Mouse (Mus musculus): Measurements from ENCODE around the gene AC124502.3. TPM values are rescaled to one million over a fixed set of nuclear protein-coding genes. Genes with fewer than 3 reads are reported as not detected.

Gene AC124502.3
- 2.1 and 2.9 TPM in 2 replicates for polyA plus RNA-seq (2015; fragmentation: Nextera tagmentation; extraction: Ambion mirVana)

GRCm38 (mm10) chr19:5038709-5039156 lies at the start of gene AC124502.3, which contains the start of gene B4gat1:
Gene AC124502.3 (plus strand): TSS chr19:5038891.
Gene B4gat1 (plus strand): TSS chr19:5038826.
- ATAC-seq, result peak; percentile 95
- H3K4me2 ChIP-seq (ENCODE audit: low read length), result peak within 1 kb of the TSS; percentile 83
- no peaks in the 10 kb centered on the region for H3K27me3 ChIP-seq (replicated peaks; ENCODE audit: control insufficient read depth, insufficient read depth, low read length)
- H3K27ac ChIP-seq (ENCODE audit: low read length), result peak within 1 kb of the TSS; percentile 77
- peak within 1 kb of the TSS; percentile 85 for H3K9ac ChIP-seq (replicated peaks; ENCODE audit: low read depth, low read length)
- WGBS, result under 1% methylated on average over 41 of the region's 44 CpGs
- no peaks in the 10 kb centered on the region for H3K9me3 ChIP-seq (ENCODE audit: control insufficient read depth, low read length)
- H3K4me1 ChIP-seq (replicated peaks; ENCODE audit: control insufficient read depth, insufficient read depth, low read length), result peaks cover 36% of the 10 kb centered on the region
- H3K4me3 ChIP-seq (replicated peaks; ENCODE audit: low read length), result peak within 1 kb of the TSS; percentile 84
- 0 out of 2 replicates have a peak, but pooled peaks cover 2% of the 10 kb centered on the region for H3K36me3 ChIP-seq (ENCODE audit: control insufficient read depth, insufficient read depth)

- WGBS, result 4% methylated on average over 13 of the region's 13 CpGs
- ATAC-seq, result no peak
- Histone ChIP-seq H3K36me3 (ENCODE audit: control insufficient read depth, insufficient read depth) (no peaks in the 10 kb centered on the region), H3K4me3 (replicated peaks; ENCODE audit: low read length) (peak overlapping the region; percentile 57), H3K9ac (replicated peaks; ENCODE audit: low read depth, low read length) (peak overlapping the region; percentile 71), H3K27me3 (replicated peaks; ENCODE audit: control insufficient read depth, insufficient read depth, low read length) (peaks cover 46% of the 10 kb centered on the region), H3K9me3 (ENCODE audit: control insufficient read depth, low read length) (no peaks in the 10 kb centered on the region), H3K4me1 (replicated peaks; ENCODE audit: control insufficient read depth, insufficient read depth, low read length) (peaks cover 37% of the 10 kb centered on the region), H3K4me2 (ENCODE audit: low read length) (peak overlapping the region; percentile 90), H3K27ac (ENCODE audit: low read length) (no peak overlapping the region)
Measured at GRCm38 (mm10) chr19:4989013-4989412, 49.7 kb upstream of the AC124502.3 start.

- Histone ChIP-seq H3K36me3 (ENCODE audit: control insufficient read depth, insufficient read depth) (no peaks in the 10 kb centered on the region), H3K27ac (ENCODE audit: low read length) (peak overlapping the region; percentile 72), H3K4me1 (replicated peaks; ENCODE audit: control insufficient read depth, insufficient read depth, low read length) (peaks cover 37% of the 10 kb centered on the region), H3K4me2 (ENCODE audit: low read length) (peak overlapping the region; percentile 90), H3K9me3 (ENCODE audit: control insufficient read depth, low read length) (no peaks in the 10 kb centered on the region), H3K4me3 (replicated peaks; ENCODE audit: low read length) (peak overlapping the region; percentile 57), H3K9ac (replicated peaks; ENCODE audit: low read depth, low read length) (peak overlapping the region; percentile 71), H3K27me3 (replicated peaks; ENCODE audit: control insufficient read depth, insufficient read depth, low read length) (peaks cover 40% of the 10 kb centered on the region; the same call in 1 of the 2 replicates)
- 13% methylated on average over 40 of the region's 47 CpGs for WGBS
- ATAC-seq, result peak; percentile 73
Measured at GRCm38 (mm10) chr19:4989434-4990255, 49.0 kb upstream of the AC124502.3 start.

GRCm38 (mm10) chr19:4990256-4990625 lies 48.5 kb upstream of the AC124502.3 start, which contains the start of gene Npas4:
Gene Npas4 (minus strand): TSS chr19:4990316.
- Histone ChIP-seq H3K4me1 (replicated peaks; ENCODE audit: control insufficient read depth, insufficient read depth, low read length) (peaks cover 37% of the 10 kb centered on the region), H3K9me3 (ENCODE audit: control insufficient read depth, low read length) (no peaks in the 10 kb centered on the region), H3K4me3 (replicated peaks; ENCODE audit: low read length) (peak within 1 kb of the TSS; percentile 57), H3K4me2 (ENCODE audit: low read length) (peak within 1 kb of the TSS; percentile 90), H3K36me3 (ENCODE audit: control insufficient read depth, insufficient read depth) (no peaks in the 10 kb centered on the region), H3K9ac (replicated peaks; ENCODE audit: low read depth, low read length) (peak within 1 kb of the TSS; percentile 71), H3K27me3 (replicated peaks; ENCODE audit: control insufficient read depth, insufficient read depth, low read length) (peaks cover 34% of the 10 kb centered on the region; the same call in 1 of the 2 replicates), H3K27ac (ENCODE audit: low read length) (peak within 1 kb of the TSS; percentile 72)
- WGBS, result 9% methylated on average over 4 of the region's 4 CpGs
- ATAC-seq, result no peak

- ATAC-seq, result peak; percentile 30
- under 1% methylated on average over 22 of the region's 22 CpGs for WGBS
- peak overlapping the region; percentile 72 for H3K27ac ChIP-seq (ENCODE audit: low read length)
Measured at GRCm38 (mm10) chr19:4990716-4991115, 48.0 kb upstream of the AC124502.3 start.

GRCm38 (mm10) chr19:4992371-4992770 lies 46.3 kb upstream of the AC124502.3 start:
- Histone ChIP-seq H3K27ac (ENCODE audit: low read length) (no peak overlapping the region), H3K4me3 (replicated peaks; ENCODE audit: low read length) (no peak overlapping the region), H3K4me2 (ENCODE audit: low read length) (no peak overlapping the region), H3K27me3 (replicated peaks; ENCODE audit: control insufficient read depth, insufficient read depth, low read length) (peaks cover 24% of the 10 kb centered on the region; the same call in 1 of the 2 replicates), H3K4me1 (replicated peaks; ENCODE audit: control insufficient read depth, insufficient read depth, low read length) (peaks cover 37% of the 10 kb centered on the region), H3K9ac (replicated peaks; ENCODE audit: low read depth, low read length) (no peak overlapping the region), H3K9me3 (ENCODE audit: control insufficient read depth, low read length) (no peaks in the 10 kb centered on the region), H3K36me3 (ENCODE audit: control insufficient read depth, insufficient read depth) (no peaks in the 10 kb centered on the region)
- 17% methylated on average over 8 of the region's 8 CpGs for WGBS
- ATAC-seq, result no peak

More at GRCm38 (mm10) chr19:4990716-4991115, 48.0 kb upstream of the AC124502.3 start:
- 0 out of 2 replicates have a peak overlapping the region, but pooled peaks have one; percentile 22 for H3K9ac ChIP-seq (replicated peaks; ENCODE audit: low read depth, low read length)
- H3K4me1 ChIP-seq (replicated peaks; ENCODE audit: control insufficient read depth, insufficient read depth, low read length), result peaks cover 37% of the 10 kb centered on the region
- H3K27me3 ChIP-seq (replicated peaks; ENCODE audit: control insufficient read depth, insufficient read depth, low read length), result peaks cover 31% of the 10 kb centered on the region; the same call in 1 of the 2 replicates
- H3K36me3 ChIP-seq (ENCODE audit: control insufficient read depth, insufficient read depth), result no peaks in the 10 kb centered on the region
- H3K4me3 ChIP-seq (replicated peaks; ENCODE audit: low read length), result peak overlapping the region; percentile 57
- peak overlapping the region; percentile 90 for H3K4me2 ChIP-seq (ENCODE audit: low read length)
- no peaks in the 10 kb centered on the region for H3K9me3 ChIP-seq (ENCODE audit: control insufficient read depth, low read length)

- Histone ChIP-seq H3K4me2 (ENCODE audit: low read length) (no peak overlapping the region), H3K9ac (replicated peaks; ENCODE audit: low read depth, low read length) (no peak overlapping the region), H3K27me3 (replicated peaks; ENCODE audit: control insufficient read depth, insufficient read depth, low read length) (peaks cover 21% of the 10 kb centered on the region; the same call in 1 of the 2 replicates), H3K27ac (ENCODE audit: low read length) (no peak overlapping the region), H3K9me3 (ENCODE audit: control insufficient read depth, low read length) (no peaks in the 10 kb centered on the region), H3K36me3 (ENCODE audit: control insufficient read depth, insufficient read depth) (no peaks in the 10 kb centered on the region), H3K4me1 (replicated peaks; ENCODE audit: control insufficient read depth, insufficient read depth, low read length) (peaks cover 37% of the 10 kb centered on the region), H3K4me3 (replicated peaks; ENCODE audit: low read length) (no peak overlapping the region)
- 3% methylated on average over 9 of the region's 9 CpGs for WGBS
- ATAC-seq, result peak; percentile 29; the same call in 1 of the 2 replicates
Measured at GRCm38 (mm10) chr19:4992904-4993303, 45.8 kb upstream of the AC124502.3 start.

GRCm38 (mm10) chr19:4994043-4994442 lies 44.6 kb upstream of the AC124502.3 start:
- Histone ChIP-seq H3K4me2 (ENCODE audit: low read length) (no peak overlapping the region; the same call in 1 of the 2 replicates), H3K9me3 (ENCODE audit: control insufficient read depth, low read length) (no peaks in the 10 kb centered on the region), H3K27me3 (replicated peaks; ENCODE audit: control insufficient read depth, insufficient read depth, low read length) (peaks cover 10% of the 10 kb centered on the region; the same call in 1 of the 2 replicates), H3K4me3 (replicated peaks; ENCODE audit: low read length) (no peak overlapping the region), H3K9ac (replicated peaks; ENCODE audit: low read depth, low read length) (no peak overlapping the region), H3K36me3 (ENCODE audit: control insufficient read depth, insufficient read depth) (no peaks in the 10 kb centered on the region), H3K4me1 (replicated peaks; ENCODE audit: control insufficient read depth, insufficient read depth, low read length) (peaks cover 32% of the 10 kb centered on the region), H3K27ac (ENCODE audit: low read length) (peak overlapping the region; percentile 63)
- ATAC-seq, result no peak; the same call in 1 of the 2 replicates
- WGBS, result 44% methylated on average over 5 of the region's 5 CpGs

- 72% methylated on average over 6 of the region's 6 CpGs for whole genome bisulfite sequencing
- Histone ChIP-seq H3K27me3 (replicated peaks; ENCODE audit: control insufficient read depth, insufficient read depth, low read length) (no peaks in the 10 kb centered on the region), H3K9ac (replicated peaks; ENCODE audit: low read depth, low read length) (no peak overlapping the region), H3K36me3 (ENCODE audit: control insufficient read depth, insufficient read depth) (no peaks in the 10 kb centered on the region), H3K27ac (ENCODE audit: low read length) (no peak overlapping the region), H3K4me3 (replicated peaks; ENCODE audit: low read length) (no peak overlapping the region), H3K9me3 (ENCODE audit: control insufficient read depth, low read length) (no peaks in the 10 kb centered on the region), H3K4me2 (ENCODE audit: low read length) (no peak overlapping the region), H3K4me1 (replicated peaks; ENCODE audit: control insufficient read depth, insufficient read depth, low read length) (peaks cover 14% of the 10 kb centered on the region)
- no peak for ATAC-seq
Measured at GRCm38 (mm10) chr19:4999445-5000140, 39.1 kb upstream of the AC124502.3 start.
